In the genomic region with DNA sequence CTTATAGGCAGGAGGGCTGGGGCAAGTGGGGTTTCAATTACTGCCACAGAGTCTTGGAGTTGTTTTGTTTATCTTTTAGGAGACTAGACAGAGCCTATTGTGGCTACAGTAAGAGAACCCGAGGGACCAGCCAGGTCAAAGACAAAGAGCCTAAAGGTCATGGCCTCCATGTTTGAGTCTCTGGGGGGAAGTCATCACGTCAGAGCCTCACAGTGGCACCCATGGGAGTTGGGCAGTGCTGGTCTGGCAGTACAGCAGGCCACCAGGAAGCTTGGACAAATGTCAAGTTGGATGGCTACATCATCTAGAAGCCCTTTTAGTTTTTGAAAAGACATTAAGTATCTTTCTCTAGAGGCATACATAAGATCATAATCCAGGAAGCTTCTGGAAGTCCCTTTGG, we compare ENCODE assay signal across 15 mouse cellular contexts.
"Had no signal": no experiment of that assay in that cellular context is flagged by ENCODE, and none has a peak within 500 bp of the region (broad histone marks: within the 10 kb centered on the region; RNA-seq: fewer than 3 reads in every experiment).

No protein-coding gene starts in this region.

- DNase-seq: lung, adult 2 months; lung, postnatal 14 days; lung, postnatal 36 days; right cerebral cortex, postnatal 14 days; thymus, adult 2 months; thymus, postnatal 25 days; thymus, postnatal 4 days had no signal

- H3K4me3 ChIP-seq: lung, embryonic 15.5 days; megakaryocyte, embryonic 14.5 days; midbrain, embryonic 13.5 days; midbrain, embryonic 15.5 days; neural tube, embryonic 12.5 days; stomach, embryonic 15.5 days had no signal

- H3K27ac ChIP-seq: lung, embryonic 15.5 days; macrophage; midbrain, embryonic 13.5 days; midbrain, embryonic 15.5 days; neural tube, embryonic 12.5 days; stomach, embryonic 15.5 days; stomach, postnatal 0 days had no signal

- H3K4me1 ChIP-seq: midbrain, embryonic 13.5 days; midbrain, embryonic 15.5 days; neural tube, embryonic 12.5 days; stomach, embryonic 15.5 days had no signal
